Mouse (Mus musculus) stomach, embryonic 14.5 days (tissue): Measurements from ENCODE around the gene Ghrhr. TPM values are rescaled to one million over a fixed set of nuclear protein-coding genes. Genes with fewer than 3 reads are reported as not detected.

Experiments used
- ATAC-seq: fragments of 200-750 bp; cut with Nextera tagmentation; 2 replicates; pipeline ENCODE4 v1.8.0; 2017; ENCODE audit warnings: low read depth, moderate TSS enrichment; ENCODE audit not compliant: insufficient number of reproducible peaks, insufficient read depth, low FRiP score
- H3K27ac ChIP-seq: fragments of 300-500 bp; sonication (generic); 2 replicates; pipeline ENCODE4 v1.5.1; 2014; ENCODE audit warnings: mild to moderate bottlenecking, low read length, moderate library complexity, mixed read lengths
- H3K27me3 ChIP-seq: fragments of 300-500 bp; sonication (generic); 2 replicates; pipeline ENCODE4 v1.6.1; 2014; ENCODE audit warnings: low read length, control low read depth, mixed read lengths; ENCODE audit not compliant: control insufficient read depth, insufficient read depth
- H3K36me3 ChIP-seq: fragments of 300-500 bp; sonication (generic); 2 replicates; pipeline ENCODE4 v1.6.1; 2014; ENCODE audit warnings: mild to moderate bottlenecking, control low read depth, low read length, moderate library complexity, mixed read lengths; ENCODE audit not compliant: control insufficient read depth, insufficient read depth
- H3K4me1 ChIP-seq: fragments of 300-500 bp; sonication (generic); 2 replicates; pipeline ENCODE4 v1.6.1; 2014; ENCODE audit warnings: low read length, control low read depth, mixed read lengths; ENCODE audit not compliant: control insufficient read depth, insufficient read depth
- H3K4me2 ChIP-seq: fragments of 300-500 bp; sonication (generic); replicated peaks from 2 replicates; pipeline ENCODE4 v1.6.1; 2014; ENCODE audit warnings: low read depth, low read length, control low read depth
- H3K4me3 ChIP-seq: fragments of 300-500 bp; sonication (generic); 2 replicates; pipeline ENCODE4 v1.5.1; 2014; ENCODE audit warnings: low read depth, low read length, control low read depth
- H3K9ac ChIP-seq: fragments of 300-500 bp; sonication (generic); replicated peaks from 2 replicates; pipeline ENCODE4 v1.6.1; 2014; ENCODE audit warnings: low read depth, mild to moderate bottlenecking, control low read depth, low read length, moderate library complexity, mixed read lengths
- H3K9me3 ChIP-seq: fragments of 300-500 bp; sonication (generic); 2 replicates; pipeline ENCODE4 v1.6.1; 2016; ENCODE audit warnings: low read depth, low read length, control low read depth; ENCODE audit not compliant: control insufficient read depth
- WGBS: fragments of 180-500 bp; shearing (Covaris S2); extraction: QIAGEN DNeasy Blood & Tissue Kit; methylation state at CpG from one replicate; pipeline ENCODE4 v1.1.7; 2014; 5-methylcytosine and 5-hydroxymethylcytosine counted together
- polyA plus RNA-seq: library from polyadenylated mRNA; unstranded; fragments of >200 nt; fragmentation: Nextera tagmentation; extraction: Ambion mirVana; gene quantifications from 2 replicates; pipeline ENCODE4 v1.2.1, GENCODE M21; 2014

The Ghrhr gene
- polyA plus RNA-seq, 1 experiment from 2014 or later: not detected

DNA sequence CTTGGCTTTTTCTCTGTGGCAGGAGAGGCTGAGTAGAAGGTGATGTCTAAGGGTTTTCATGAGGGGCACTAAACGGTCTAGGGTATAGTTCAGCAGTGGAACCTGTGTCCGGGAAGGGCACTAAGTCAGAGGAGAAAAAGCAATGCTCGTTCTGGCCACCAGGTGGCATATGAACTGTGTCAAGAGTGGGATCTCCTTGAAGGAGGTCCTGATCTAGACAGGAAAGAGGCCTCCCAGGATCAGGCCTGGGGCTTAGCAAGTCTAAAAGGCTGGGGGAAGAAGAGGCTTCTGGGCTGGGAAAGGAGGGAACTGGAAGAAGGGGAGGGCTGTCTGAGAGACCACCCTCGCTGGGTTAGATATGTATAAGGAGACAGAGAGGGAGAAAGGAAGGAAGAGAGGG, 16.4 kb downstream of the Ghrhr start:
- Histone ChIP-seq H3K4me3 (no peak overlapping the region), H3K4me2 (no peak overlapping the region), H3K4me1 (peaks cover 20% of the 10 kb centered on the region), H3K36me3 (no peaks in the 10 kb centered on the region), H3K9ac (no peak overlapping the region), H3K27ac (no peak overlapping the region), H3K9me3 (no peaks in the 10 kb centered on the region), H3K27me3 (no peaks in the 10 kb centered on the region)
- 11% methylated on average over 4 of the region's 4 CpGs for WGBS
- peak; percentile 42 for ATAC-seq

GRCm38 (mm10) chr6:55394854-55395253, 18.8 kb downstream of the Ghrhr start:
- ATAC-seq: no peak
- H3K36me3 ChIP-seq: no peaks in the 10 kb centered on the region
- no peak overlapping the region for H3K9ac ChIP-seq
- H3K4me3 ChIP-seq: no peak overlapping the region
- no peak overlapping the region for H3K4me2 ChIP-seq
- no peaks in the 10 kb centered on the region for H3K9me3 ChIP-seq
- no peaks in the 10 kb centered on the region for H3K27me3 ChIP-seq
- H3K27ac ChIP-seq: no peak overlapping the region
- H3K4me1 ChIP-seq: peaks cover 20% of the 10 kb centered on the region
- WGBS: 82% methylated on average over 10 of the region's 10 CpGs

DNA sequence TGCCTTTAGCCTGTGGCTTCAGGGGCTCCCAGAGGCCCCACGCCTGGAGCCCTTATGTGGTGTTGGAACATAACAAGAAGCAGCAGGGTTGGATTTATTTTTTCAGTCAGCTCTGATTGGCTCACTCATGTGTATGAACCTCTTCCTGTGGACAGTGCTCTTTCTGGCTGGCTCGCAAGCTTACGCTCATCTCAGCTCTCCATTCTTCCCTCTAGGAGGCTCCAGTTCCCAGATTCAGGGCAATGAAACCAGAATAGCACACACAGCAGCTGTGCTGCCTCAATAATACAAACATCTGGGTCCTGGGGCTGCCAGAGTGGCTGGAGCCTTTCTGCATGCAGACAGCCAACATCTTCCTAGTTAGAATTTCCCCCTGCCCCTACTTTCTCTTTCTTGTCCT, 20.1 kb downstream of the Ghrhr start:
- H3K27ac ChIP-seq: peak overlapping the region; percentile 73
- no peaks in the 10 kb centered on the region for H3K27me3 ChIP-seq
- H3K4me1 ChIP-seq: peaks cover 20% of the 10 kb centered on the region
- ATAC-seq: peak; percentile 80
- no peak overlapping the region for H3K4me2 ChIP-seq
- no peak overlapping the region for H3K4me3 ChIP-seq
- WGBS: 24% methylated on average over 3 of the region's 3 CpGs
- H3K9me3 ChIP-seq: no peaks in the 10 kb centered on the region
- no peaks in the 10 kb centered on the region for H3K36me3 ChIP-seq
- H3K9ac ChIP-seq: no peak overlapping the region

GRCm38 (mm10) chr6:55396622-55397041, 20.5 kb downstream of the Ghrhr start:
- Histone ChIP-seq H3K27me3 (no peaks in the 10 kb centered on the region), H3K9ac (no peak overlapping the region), H3K4me2 (no peak overlapping the region), H3K4me1 (peaks cover 20% of the 10 kb centered on the region), H3K27ac (peak overlapping the region; percentile 73), H3K9me3 (no peaks in the 10 kb centered on the region), H3K4me3 (no peak overlapping the region), H3K36me3 (no peaks in the 10 kb centered on the region)
- peak; percentile 28; the same call in 1 of the 2 replicates for ATAC-seq
- 51% methylated on average over 11 of the region's 11 CpGs for WGBS

DNA sequence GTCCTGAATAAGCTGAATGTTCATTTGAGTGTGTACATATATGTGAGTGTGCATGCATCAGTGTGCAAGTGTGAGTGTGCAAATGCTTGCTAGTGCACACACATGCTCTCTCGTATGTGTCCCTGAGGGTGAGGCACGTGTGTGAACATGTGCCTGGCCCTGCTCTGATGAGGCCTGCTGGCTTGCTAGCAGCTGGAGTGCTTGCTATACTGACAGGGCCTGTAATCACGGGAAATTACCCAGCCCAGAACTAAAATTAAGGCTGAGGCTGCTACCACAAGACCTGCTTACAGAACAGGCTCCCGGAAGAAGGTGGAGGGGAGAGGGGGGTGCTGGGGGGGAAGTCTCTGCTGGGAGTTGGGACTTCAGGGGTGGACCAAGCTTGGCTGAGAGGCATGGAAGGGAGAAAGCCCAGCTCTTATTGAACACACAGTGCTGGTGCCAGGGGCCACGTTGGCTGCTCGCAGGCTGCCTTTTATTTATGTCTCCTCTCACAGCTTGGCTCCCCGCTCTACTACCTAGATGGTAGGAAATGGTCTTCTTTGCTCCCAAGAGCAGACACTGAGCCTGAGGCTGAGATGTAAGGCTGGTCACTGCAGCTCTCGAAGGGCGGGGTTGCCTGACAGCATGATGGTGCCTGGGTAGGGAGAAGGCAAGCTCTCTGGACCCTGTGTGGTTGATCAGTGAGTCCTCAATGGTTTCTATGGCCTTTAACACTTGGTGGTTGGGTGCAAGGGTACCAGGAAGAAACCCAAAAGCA, 23.0 kb downstream of the Ghrhr start:
- H3K36me3 ChIP-seq: no peaks in the 10 kb centered on the region
- no peak overlapping the region for H3K9ac ChIP-seq
- ATAC-seq: no peak
- 78% methylated on average over 9 of the region's 9 CpGs for whole genome bisulfite sequencing
- H3K27ac ChIP-seq: no peak overlapping the region
- H3K27me3 ChIP-seq: no peaks in the 10 kb centered on the region
- no peak overlapping the region for H3K4me3 ChIP-seq
- peaks cover 14% of the 10 kb centered on the region for H3K4me1 ChIP-seq
- H3K4me2 ChIP-seq: no peak overlapping the region
- no peaks in the 10 kb centered on the region for H3K9me3 ChIP-seq

DNA sequence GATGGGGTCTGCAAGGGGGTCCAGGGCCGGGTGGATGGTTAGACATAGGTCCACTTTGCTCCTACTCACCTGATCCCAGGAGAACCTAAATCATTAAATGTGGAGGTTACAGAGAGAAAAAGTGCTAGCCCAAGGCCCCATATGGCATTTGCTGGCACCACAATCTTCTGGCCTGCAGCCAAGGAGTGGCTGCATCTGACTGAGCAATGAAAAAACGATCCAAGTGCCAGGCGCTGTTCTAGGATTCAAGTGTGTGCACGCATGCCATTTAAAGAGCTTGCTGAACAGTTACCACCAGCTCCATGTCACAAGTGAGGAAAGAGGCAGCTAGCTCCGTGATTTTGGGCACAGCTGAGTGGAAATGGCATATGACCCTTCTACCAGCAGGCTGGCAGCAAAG, 23.8 kb downstream of the Ghrhr start:
- no peak for ATAC-seq
- WGBS: 77% methylated on average over 5 of the region's 5 CpGs
- Histone ChIP-seq H3K27me3 (no peaks in the 10 kb centered on the region), H3K9me3 (no peaks in the 10 kb centered on the region), H3K4me2 (no peak overlapping the region), H3K9ac (no peak overlapping the region), H3K4me1 (peaks cover 14% of the 10 kb centered on the region), H3K4me3 (no peak overlapping the region), H3K36me3 (no peaks in the 10 kb centered on the region), H3K27ac (no peak overlapping the region)

GRCm38 (mm10) chr6:55402041-55402776, 26.1 kb downstream of the Ghrhr start:
- no peaks in the 10 kb centered on the region for H3K9me3 ChIP-seq
- ATAC-seq: no peak
- no peak overlapping the region for H3K4me2 ChIP-seq
- H3K4me3 ChIP-seq: no peak overlapping the region
- H3K36me3 ChIP-seq: no peaks in the 10 kb centered on the region
- H3K4me1 ChIP-seq: peaks cover under 1% of the 10 kb centered on the region; the same call in 1 of the 2 replicates
- H3K9ac ChIP-seq: no peak overlapping the region
- H3K27me3 ChIP-seq: no peaks in the 10 kb centered on the region
- H3K27ac ChIP-seq: no peak overlapping the region
- 77% methylated on average over 9 of the region's 9 CpGs for WGBS

DNA sequence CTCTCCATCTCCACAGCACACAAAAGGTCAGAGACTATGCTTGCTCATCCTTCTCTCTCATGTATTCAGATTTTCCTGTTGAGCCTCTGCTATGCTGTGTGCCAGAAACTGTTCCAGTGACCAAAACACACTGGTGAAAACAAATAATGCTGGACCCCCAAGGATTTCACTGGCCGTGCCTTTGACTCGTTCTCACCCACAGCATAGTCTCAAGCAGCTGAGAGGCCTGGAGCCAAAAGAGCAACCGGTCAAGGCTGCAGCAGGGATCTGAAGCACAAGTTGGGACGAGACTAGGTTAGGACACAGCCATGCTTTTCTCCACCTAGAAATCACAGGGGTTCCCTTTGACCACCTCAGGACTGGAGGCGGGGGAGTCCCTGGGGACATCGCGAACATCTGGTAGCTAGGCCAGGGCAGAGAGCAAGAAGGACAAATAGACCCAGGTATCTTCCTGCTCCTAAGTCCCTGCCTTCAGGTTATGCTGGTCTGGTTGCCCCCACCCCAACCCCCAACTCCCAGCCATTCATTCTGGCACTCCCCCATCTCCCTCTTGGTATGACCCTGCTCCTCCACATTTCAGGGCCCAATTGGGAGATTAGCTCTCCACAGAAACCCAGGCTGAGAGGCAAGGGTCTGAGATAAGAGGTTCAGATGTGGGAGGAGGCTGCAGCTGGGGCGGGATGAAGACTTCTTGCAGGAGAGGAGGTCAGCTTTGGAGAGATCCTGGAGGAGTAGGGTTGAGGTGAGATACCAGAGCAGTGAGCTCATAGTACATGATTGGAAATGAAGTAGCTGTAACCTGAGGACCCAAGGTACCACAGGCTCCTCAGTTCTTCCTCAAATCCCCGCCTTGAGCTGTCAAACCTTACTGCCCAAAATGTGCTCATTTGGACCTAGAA, 27.6 kb downstream of the Ghrhr start:
- no peak for ATAC-seq
- Histone ChIP-seq H3K9ac (no peak overlapping the region), H3K27me3 (no peaks in the 10 kb centered on the region), H3K4me2 (no peak overlapping the region), H3K36me3 (no peaks in the 10 kb centered on the region), H3K4me3 (no peak overlapping the region), H3K4me1 (0 out of 2 replicates have a peak, but pooled peaks cover 2% of the 10 kb centered on the region), H3K27ac (no peak overlapping the region), H3K9me3 (no peaks in the 10 kb centered on the region)
- WGBS: 71% methylated on average over 9 of the region's 9 CpGs
